In genomic region chr16:9291356-9292020, GRCm38 (mm10) we compare ENCODE assay signal across 21 mouse cellular contexts.
DNase-seq lines count a peak whose midpoint lies in the region; ATAC-seq and TF ChIP-seq lines count a peak whose summit lies in the region.
"Had no signal": no experiment of that assay in that cellular context is flagged by ENCODE, and none has a peak within 500 bp of the region (broad histone marks: within the 10 kb centered on the region; RNA-seq: fewer than 3 reads in every experiment).

No protein-coding gene starts in this region.

- H3K27me3 ChIP-seq in forebrain, embryonic 15.5 days = no peaks in the 10 kb centered on the region
- H3K27me3 ChIP-seq: heart, embryonic 15.5 days; limb, embryonic 13.5 days; liver, embryonic 13.5 days; lung, embryonic 15.5 days had no signal

- H3K4me2 ChIP-seq in forebrain, embryonic 15.5 days (replicated peaks) = no peak overlapping the region
- H3K4me2 ChIP-seq: heart, embryonic 15.5 days; limb, embryonic 13.5 days; liver, embryonic 13.5 days; lung, embryonic 15.5 days had no signal

- ATAC-seq in forebrain, embryonic 15.5 days (replicated peaks) = no peak
- ATAC-seq: forebrain, embryonic 14.5 days had no signal

- intact Hi-C loops in left cerebral cortex, postnatal 4 days (cut with DNase I) = no loop called here
- intact Hi-C loops in left cerebral cortex, adult 2 months (cut with DNase I) = no loop called here

- H3K36me3 ChIP-seq in forebrain, embryonic 15.5 days = no peaks in the 10 kb centered on the region
- H3K36me3 ChIP-seq: heart, embryonic 15.5 days; hindbrain, embryonic 10.5 days; limb, embryonic 13.5 days; liver, embryonic 13.5 days; lung, embryonic 15.5 days; midbrain, embryonic 10.5 days had no signal

- WGBS in forebrain, embryonic 15.5 days = 69% methylated on average over 4 of the region's 4 CpGs

- H3K9ac ChIP-seq in forebrain, embryonic 15.5 days (replicated peaks) = no peak overlapping the region
- H3K9ac ChIP-seq: heart, embryonic 15.5 days; limb, embryonic 13.5 days; liver, embryonic 13.5 days; lung, embryonic 15.5 days had no signal

- peak; percentile 66 for DNase-seq in adrenal gland, adult 2 months
- no peak for DNase-seq in adrenal gland, postnatal 4 days (ENCODE audit: low spot score in 2 of 2)
- peak; percentile 25 for DNase-seq in left cerebral cortex, postnatal 4 days
- DNase-seq in left cerebral cortex, adult 2 months (ENCODE audit: extremely low spot score in 1 of 2, low spot score in 2 of 2) = no peak
- DNase-seq in brain, adult 2 months (ENCODE audit: low read depth, low spot score) = peak; percentile 29
- peak; percentile 51 for DNase-seq in retina, postnatal 1 day
- DNase-seq in lung, postnatal 10 days = no peak
- DNase-seq: cerebellum, adult 9-10 months; gastrocnemius, postnatal 14 days; heart, adult 2 months; kidney, postnatal 36 days; liver, embryonic 13.5 days; thymus, postnatal 36 days had no signal

- no peak overlapping the region for H3K27ac ChIP-seq in left cerebral cortex, adult 2 months
- H3K27ac ChIP-seq in forebrain, embryonic 15.5 days (replicated peaks) = no peak overlapping the region
- H3K27ac ChIP-seq: heart, adult 2 months; heart, embryonic 15.5 days; hindbrain, embryonic 10.5 days; limb, embryonic 13.5 days; liver, embryonic 13.5 days; lung, embryonic 15.5 days; macrophage; midbrain, embryonic 10.5 days had no signal

- H3K4me3 ChIP-seq in left cerebral cortex, adult 2 months = no peak overlapping the region
- no peak overlapping the region for H3K4me3 ChIP-seq in forebrain, embryonic 15.5 days
- H3K4me3 ChIP-seq: heart, adult 2 months; heart, embryonic 15.5 days; hindbrain, embryonic 10.5 days; limb, embryonic 13.5 days; liver, embryonic 13.5 days; lung, embryonic 15.5 days; midbrain, embryonic 10.5 days had no signal

- no peak for TF ChIP-seq CTCF in left cerebral cortex, adult 2 months (IDR thresholded peaks at IDR 0.05)

- no peaks in the 10 kb centered on the region for H3K9me3 ChIP-seq in forebrain, embryonic 15.5 days
- H3K9me3 ChIP-seq: heart, embryonic 15.5 days; hindbrain, embryonic 10.5 days; liver, embryonic 13.5 days; lung, embryonic 15.5 days; midbrain, embryonic 10.5 days had no signal

- H3K4me1 ChIP-seq in forebrain, embryonic 15.5 days = no peaks in the 10 kb centered on the region
- H3K4me1 ChIP-seq: heart, embryonic 15.5 days; limb, embryonic 13.5 days; liver, embryonic 13.5 days; lung, embryonic 15.5 days had no signal

Comparison
In these comparisons a context has a peak if more than half of its experiments do, and no peak if none do; other contexts are left out.
1. DNase-seq: peak in adrenal gland, adult 2 months (single experiment), left cerebral cortex, postnatal 4 days (single experiment), brain, adult 2 months (single experiment) and retina, postnatal 1 day (single experiment); none in adrenal gland, postnatal 4 days (0 of 2), left cerebral cortex, adult 2 months (0 of 2) and lung, postnatal 10 days (single experiment).